Mouse (Mus musculus): ENCODE measurements around the gene Abca4. TPM values are rescaled to one million over a fixed set of nuclear protein-coding genes. Genes with fewer than 3 reads are reported as not detected.
"Not testable (repeated sequence)": the region's sequence is repeated elsewhere in the genome, so short reads cannot be mapped to it uniquely, and the experiment has no call there.

Abca4 gene
- polyA plus RNA-seq, 1 experiment from 2014 or later: 3.3 TPM

GRCm38 (mm10) chr3:122208296-122209225, 164.3 kb downstream of the Abca4 start:
- Histone ChIP-seq H3K9ac (no peak overlapping the region), H3K27me3 (no peaks in the 10 kb centered on the region), H3K36me3 (no peaks in the 10 kb centered on the region), H3K4me3 (no peak overlapping the region), H3K9me3 (no peaks in the 10 kb centered on the region), H3K27ac (replicated peaks) (no peak overlapping the region), H3K4me1 (replicated peaks) (no peaks in the 10 kb centered on the region), H3K4me2 (no peak overlapping the region)
- WGBS: 86% methylated on average over 15 of the region's 15 CpGs
- ATAC-seq (ENCODE audit: low FRiP score, low read depth): no peak

GRCm38 (mm10) chr3:122209511-122209910, 165.3 kb downstream of the Abca4 start:
- no peaks in the 10 kb centered on the region for H3K4me1 ChIP-seq (replicated peaks)
- H3K36me3 ChIP-seq: no peaks in the 10 kb centered on the region
- 90% methylated on average over 11 of the region's 11 CpGs for WGBS
- no peak overlapping the region for H3K4me3 ChIP-seq
- H3K9me3 ChIP-seq: no peaks in the 10 kb centered on the region
- H3K4me2 ChIP-seq: no peak overlapping the region
- no peak for ATAC-seq (ENCODE audit: low FRiP score, low read depth)
- no peak overlapping the region for H3K27ac ChIP-seq (replicated peaks)
- H3K9ac ChIP-seq: no peak overlapping the region
- no peaks in the 10 kb centered on the region for H3K27me3 ChIP-seq

- Histone ChIP-seq H3K4me3 (no peak overlapping the region), H3K36me3 (no peaks in the 10 kb centered on the region), H3K9ac (no peak overlapping the region), H3K4me2 (no peak overlapping the region), H3K4me1 (replicated peaks) (no peaks in the 10 kb centered on the region), H3K9me3 (no peaks in the 10 kb centered on the region), H3K27me3 (no peaks in the 10 kb centered on the region), H3K27ac (replicated peaks) (no peak overlapping the region)
- 35% methylated on average over 5 of the region's 5 CpGs for WGBS
- no peak for ATAC-seq (ENCODE audit: low FRiP score, low read depth)
Measured at GRCm38 (mm10) chr3:122210434-122210833, 166.2 kb downstream of the Abca4 start.

- WGBS: 69% methylated on average over 7 of the region's 7 CpGs
- Histone ChIP-seq H3K4me1 (replicated peaks) (no peaks in the 10 kb centered on the region), H3K27me3 (no peaks in the 10 kb centered on the region), H3K27ac (replicated peaks) (no peak overlapping the region), H3K4me2 (no peak overlapping the region), H3K9me3 (no peaks in the 10 kb centered on the region), H3K9ac (no peak overlapping the region), H3K36me3 (no peaks in the 10 kb centered on the region), H3K4me3 (no peak overlapping the region)
- no peak for ATAC-seq (ENCODE audit: low FRiP score, low read depth)
Measured at GRCm38 (mm10) chr3:122210846-122211245, 166.6 kb downstream of the Abca4 start.

GRCm38 (mm10) chr3:122211446-122212125, 167.3 kb downstream of the Abca4 start:
- Histone ChIP-seq H3K9ac (no peak overlapping the region), H3K9me3 (no peaks in the 10 kb centered on the region), H3K4me2 (no peak overlapping the region), H3K4me1 (replicated peaks) (no peaks in the 10 kb centered on the region), H3K27ac (replicated peaks) (no peak overlapping the region), H3K36me3 (no peaks in the 10 kb centered on the region), H3K27me3 (no peaks in the 10 kb centered on the region), H3K4me3 (no peak overlapping the region)
- no peak for ATAC-seq (ENCODE audit: low FRiP score, low read depth)
- 84% methylated on average over 13 of the region's 13 CpGs for WGBS

- Histone ChIP-seq H3K4me2 (no peak overlapping the region), H3K27me3 (no peaks in the 10 kb centered on the region), H3K9me3 (no peaks in the 10 kb centered on the region), H3K4me3 (no peak overlapping the region), H3K9ac (no peak overlapping the region), H3K36me3 (no peaks in the 10 kb centered on the region), H3K27ac (replicated peaks) (no peak overlapping the region), H3K4me1 (replicated peaks) (no peaks in the 10 kb centered on the region)
- no peak for ATAC-seq (ENCODE audit: low FRiP score, low read depth)
- WGBS: 89% methylated on average over 3 of the region's 3 CpGs
Measured at GRCm38 (mm10) chr3:122221240-122222036, 177.2 kb downstream of the Abca4 start.

GRCm38 (mm10) chr3:122226972-122227371, 182.7 kb downstream of the Abca4 start:
- not testable (repeated sequence) for H3K9ac ChIP-seq; H3K4me2 ChIP-seq; H3K4me1 ChIP-seq (replicated peaks); H3K4me3 ChIP-seq; H3K9me3 ChIP-seq; H3K36me3 ChIP-seq; H3K27me3 ChIP-seq; ATAC-seq (ENCODE audit: low FRiP score, low read depth); H3K27ac ChIP-seq (replicated peaks)
- WGBS: 84% methylated on average over 6 of the region's 6 CpGs

Other genes with a start within 250 kb of the Abca4 start
- 71.3 and 75.7 TPM in 2 replicates for gene Abcd3, start 229.1 kb upstream of the Abca4 start, polyA plus RNA-seq (2015; fragmentation: Nextera tagmentation; extraction: Ambion mirVana)
- gene Arhgap29, start 91.9 kb upstream of the Abca4 start, polyA plus RNA-seq (2015; fragmentation: Nextera tagmentation; extraction: Ambion mirVana): 20.2 and 23.7 TPM in 2 replicates
- gene Gclm, start 201.1 kb downstream of the Abca4 start, polyA plus RNA-seq (2015; fragmentation: Nextera tagmentation; extraction: Ambion mirVana): 50.6 and 59.6 TPM in 2 replicates
- gene Dnttip2, start 229.9 kb downstream of the Abca4 start, polyA plus RNA-seq (2015; fragmentation: Nextera tagmentation; extraction: Ambion mirVana): 42.2 and 45.2 TPM in 2 replicates
- 5.9 and 6.3 TPM in 2 replicates for gene Bcar3, start 249.7 kb downstream of the Abca4 start, polyA plus RNA-seq (2015; fragmentation: Nextera tagmentation; extraction: Ambion mirVana)